Mouse (Mus musculus) MEL (cell line): ENCODE results near the gene Slc7a11. TPM values are rescaled to one million over a fixed set of nuclear protein-coding genes. Genes with fewer than 3 reads are reported as not detected.

ENCODE experiments used
- DNase-seq: peaks from one replicate; pipeline ENCODE4 v3.0.0; 2011; ENCODE audit warnings: low read depth, low spot score
- H3K27ac ChIP-seq: 2 replicates; pipeline ENCODE4 v1.5.1; 2012; ENCODE audit warnings: low read depth, mild to moderate bottlenecking, control low read depth, low read length, moderate library complexity; ENCODE audit not compliant: control insufficient read depth
- H3K27me3 ChIP-seq, 2 experiments: fragments of 150-350 bp in 1 of 2; sonication (generic) in 1 of 2; 2 replicates each; pipeline ENCODE4 v1.6.1; 2012; ENCODE audit warnings: low read length in 2 of 2, mild to moderate bottlenecking in 2 of 2, improper control_type of control experiment in 1 of 2, moderate library complexity in 1 of 2; ENCODE audit not compliant: insufficient read depth in 2 of 2, control insufficient read depth in 1 of 2
- H3K36me3 ChIP-seq, 2 experiments: 2 replicates each; pipeline ENCODE4 v1.6.1; 2012 to 2014; ENCODE audit warnings: low read length in 2 of 2, improper control_type of control experiment in 1 of 2, inconsistent platforms in 1 of 2, mild to moderate bottlenecking in 1 of 2; ENCODE audit not compliant: insufficient read depth in 2 of 2, control insufficient read depth in 1 of 2
- H3K4me1 ChIP-seq, 2 experiments: fragments of 150-350 bp in 1 of 2; sonication (generic) in 1 of 2; 2 replicates each; pipeline ENCODE4 v1.6.1; 2012; ENCODE audit warnings: low read length in 2 of 2, improper control_type of control experiment in 1 of 2, mild to moderate bottlenecking in 1 of 2; ENCODE audit not compliant: insufficient read depth in 2 of 2, control insufficient read depth in 1 of 2
- H3K4me3 ChIP-seq, 2 experiments: fragments of 150-350 bp in 1 of 2; sonication (generic) in 1 of 2; 2 replicates each; pipeline ENCODE4 v1.5.1; 2012; ENCODE audit warnings: low read depth in 2 of 2, low read length in 2 of 2, mild to moderate bottlenecking in 2 of 2, moderate library complexity in 2 of 2, control low read depth in 1 of 2, improper control_type of control experiment in 1 of 2; ENCODE audit not compliant: control insufficient read depth in 1 of 2, insufficient read depth in 1 of 2
- H3K79me2 ChIP-seq: 2 replicates; pipeline ENCODE4 v1.6.1; 2012; ENCODE audit warnings: mild to moderate bottlenecking, low read length, moderate library complexity; ENCODE audit not compliant: control insufficient read depth, poor library complexity, insufficient read depth
- H3K9ac ChIP-seq: 2 replicates; pipeline ENCODE4 v1.6.1; 2012; ENCODE audit warnings: low read depth, mild to moderate bottlenecking, control low read depth, low read length, moderate library complexity; ENCODE audit not compliant: control insufficient read depth, poor library complexity, severe bottlenecking
- H3K9me3 ChIP-seq: fragments of 150-350 bp; sonication (generic); replicated peaks from 2 replicates; pipeline ENCODE4 v1.6.1; 2012; ENCODE audit warnings: mild to moderate bottlenecking, low read length, improper control_type of control experiment, moderate library complexity; ENCODE audit not compliant: insufficient read depth
- BHLHE40 ChIP-seq: IDR thresholded peaks from 2 replicates; pipeline ENCODE4 v1.6.1; 2012; ENCODE audit warnings: low read depth, mild to moderate bottlenecking, inconsistent platforms, low read length, improper control_type of control experiment, borderline replicate concordance
- CHD1 ChIP-seq: IDR thresholded peaks from 2 replicates; pipeline ENCODE4 v1.6.1; 2012; ENCODE audit warnings: low read depth, mild to moderate bottlenecking, inconsistent platforms, low read length, improper control_type of control experiment
- CHD2 ChIP-seq: IDR thresholded peaks from 2 replicates; pipeline ENCODE4 v1.6.1; 2011; ENCODE audit warnings: low read length, improper control_type of control experiment
- CTCF ChIP-seq, 3 experiments: IDR thresholded peaks in 2 of 3; conservative IDR thresholded peaks in 1 of 3; 2 replicates each; pipeline ENCODE4 v1.5.1; 2011 to 2012; ENCODE audit warnings: low read length in 3 of 3, low read depth in 2 of 3, mild to moderate bottlenecking in 2 of 3, improper control_type of control experiment in 1 of 3, inconsistent platforms in 1 of 3, mixed read lengths in 1 of 3, moderate library complexity in 1 of 3; ENCODE audit not compliant: control insufficient read depth in 1 of 3, insufficient read depth in 1 of 3, poor library complexity in 1 of 3, severe bottlenecking in 1 of 3
- E2F4 ChIP-seq: IDR thresholded peaks from 2 replicates; pipeline ENCODE4 v1.6.1; 2011; ENCODE audit warnings: low read depth, low read length, improper control_type of control experiment, borderline replicate concordance
- ELF1 ChIP-seq: IDR thresholded peaks from 2 replicates; pipeline ENCODE4 v1.6.1; 2014; ENCODE audit warnings: low read depth, mild to moderate bottlenecking, inconsistent platforms, low read length, improper control_type of control experiment, moderate library complexity
- EP300 ChIP-seq, 2 experiments: IDR thresholded peaks; 2 replicates each; pipeline ENCODE4 v1.6.1; 2011; ENCODE audit warnings: improper control_type of control experiment in 2 of 2, low read length in 2 of 2, low read depth in 1 of 2, mild to moderate bottlenecking in 1 of 2
- GABPA ChIP-seq: IDR thresholded peaks from 2 replicates; pipeline ENCODE4 v1.6.1; 2012; ENCODE audit warnings: low read depth, mild to moderate bottlenecking, inconsistent platforms, low read length, improper control_type of control experiment, moderate library complexity
- GATA1 ChIP-seq: IDR thresholded peaks from 2 replicates; pipeline ENCODE4 v1.6.1; 2011; ENCODE audit warnings: low read depth, low read length, improper control_type of control experiment
- HCFC1 ChIP-seq: IDR thresholded peaks from 2 replicates; pipeline ENCODE4 v1.6.1; 2012; ENCODE audit warnings: low read depth, mild to moderate bottlenecking, inconsistent platforms, low read length, improper control_type of control experiment, moderate library complexity
- JUND ChIP-seq: IDR thresholded peaks from 2 replicates; pipeline ENCODE4 v1.6.1; 2011; ENCODE audit warnings: low read depth, mild to moderate bottlenecking, improper control_type of control experiment, low read length
- KAT2A ChIP-seq: conservative IDR thresholded peaks from 2 replicates; pipeline ENCODE4 v1.6.1; 2012; ENCODE audit warnings: low read depth, low read length, improper control_type of control experiment, inconsistent platforms
- MAFK ChIP-seq: IDR thresholded peaks from 2 replicates; pipeline ENCODE4 v1.6.1; 2011; ENCODE audit warnings: low read depth, mild to moderate bottlenecking, low read length, improper control_type of control experiment, borderline replicate concordance
- MAX ChIP-seq: IDR thresholded peaks from 2 replicates; pipeline ENCODE4 v1.6.1; 2011; ENCODE audit warnings: low read length, improper control_type of control experiment
- MAZ ChIP-seq: IDR thresholded peaks from 2 replicates; pipeline ENCODE4 v1.6.1; 2012; ENCODE audit warnings: low read depth, mild to moderate bottlenecking, inconsistent platforms, low read length, improper control_type of control experiment
- MEF2A ChIP-seq: IDR thresholded peaks from 2 replicates; pipeline ENCODE4 v1.6.1; 2014; ENCODE audit warnings: low read depth, mild to moderate bottlenecking, inconsistent platforms, low read length, improper control_type of control experiment; ENCODE audit not compliant: poor library complexity, insufficient replicate concordance, severe bottlenecking; ENCODE audit errors: extremely low read depth
- NELFE ChIP-seq: IDR thresholded peaks from 2 replicates; pipeline ENCODE4 v1.6.1; 2011; ENCODE audit warnings: low read depth, low read length, improper control_type of control experiment
- NRF1 ChIP-seq: IDR thresholded peaks from 2 replicates; pipeline ENCODE4 v1.6.1; 2014; ENCODE audit warnings: low read depth, mild to moderate bottlenecking, inconsistent platforms, low read length, improper control_type of control experiment, moderate library complexity; ENCODE audit not compliant: poor library complexity, insufficient read depth, severe bottlenecking
- POLR2A ChIP-seq, 2 experiments: IDR thresholded peaks; 2 replicates each; pipeline ENCODE4 v1.6.1; 2011 to 2012; ENCODE audit warnings: low read length in 2 of 2, mild to moderate bottlenecking in 2 of 2, control low read depth in 1 of 2, improper control_type of control experiment in 1 of 2, low read depth in 1 of 2, moderate library complexity in 1 of 2; ENCODE audit not compliant: control insufficient read depth in 1 of 2, insufficient read depth in 1 of 2, poor library complexity in 1 of 2
- POLR2AphosphoS2 ChIP-seq: IDR thresholded peaks from 2 replicates; pipeline ENCODE4 v1.6.1; 2011; ENCODE audit warnings: low read length, improper control_type of control experiment
- RAD21 ChIP-seq: IDR thresholded peaks from 2 replicates; pipeline ENCODE4 v1.6.1; 2011; ENCODE audit warnings: mild to moderate bottlenecking, low read depth, low read length, improper control_type of control experiment
- RCOR1 ChIP-seq: IDR thresholded peaks from 2 replicates; pipeline ENCODE4 v1.6.1; 2012; ENCODE audit warnings: low read depth, mild to moderate bottlenecking, inconsistent platforms, low read length, improper control_type of control experiment
- SIN3A ChIP-seq: IDR thresholded peaks from 2 replicates; pipeline ENCODE4 v1.6.1; 2012; ENCODE audit warnings: low read length, improper control_type of control experiment, inconsistent platforms
- SMC3 ChIP-seq: IDR thresholded peaks from 2 replicates; pipeline ENCODE4 v1.6.1; 2011; ENCODE audit warnings: low read depth, low read length, improper control_type of control experiment
- TAL1 ChIP-seq: IDR thresholded peaks from 2 replicates; pipeline ENCODE4 v1.6.1; 2012; ENCODE audit warnings: mild to moderate bottlenecking, inconsistent platforms, low read length, moderate library complexity, mixed read lengths
- TBP ChIP-seq: IDR thresholded peaks from 2 replicates; pipeline ENCODE4 v1.8.0; 2011; ENCODE audit warnings: low read depth, low read length, improper control_type of control experiment
- TCF12 ChIP-seq: IDR thresholded peaks from 2 replicates; pipeline ENCODE4 v1.6.1; 2014; ENCODE audit warnings: low read depth, mild to moderate bottlenecking, inconsistent platforms, low read length, improper control_type of control experiment, moderate library complexity
- UBTF ChIP-seq: IDR thresholded peaks from 2 replicates; pipeline ENCODE4 v1.6.1; 2012; ENCODE audit warnings: low read depth, mild to moderate bottlenecking, inconsistent platforms, low read length, improper control_type of control experiment, moderate library complexity, borderline replicate concordance; ENCODE audit not compliant: insufficient read depth
- USF2 ChIP-seq, 2 experiments: IDR thresholded peaks; 2 replicates each; pipeline ENCODE4 v1.6.1; 2011 to 2012; ENCODE audit warnings: improper control_type of control experiment in 2 of 2, low read length in 2 of 2, borderline replicate concordance in 1 of 2, inconsistent platforms in 1 of 2, low read depth in 1 of 2, mild to moderate bottlenecking in 1 of 2; ENCODE audit not compliant: insufficient read depth in 1 of 2
- ZC3H11A ChIP-seq: IDR thresholded peaks from 2 replicates; pipeline ENCODE4 v1.6.1; 2012; ENCODE audit warnings: low read depth, mild to moderate bottlenecking, inconsistent platforms, low read length, improper control_type of control experiment
- ZKSCAN1 ChIP-seq: IDR thresholded peaks from 2 replicates; pipeline ENCODE4 v1.6.1; 2012; ENCODE audit warnings: low read depth, mild to moderate bottlenecking, inconsistent platforms, low read length, improper control_type of control experiment, moderate library complexity
- ZMIZ1 ChIP-seq: IDR thresholded peaks from 2 replicates; pipeline ENCODE4 v1.6.1; 2012; ENCODE audit warnings: low read depth, mild to moderate bottlenecking, inconsistent platforms, low read length, improper control_type of control experiment, moderate library complexity
- ZNF384 ChIP-seq: IDR thresholded peaks from 2 replicates; pipeline ENCODE4 v1.6.1; 2012; ENCODE audit warnings: low read depth, mild to moderate bottlenecking, inconsistent platforms, low read length, improper control_type of control experiment
- polyA plus RNA-seq, 2 experiments: library from polyadenylated mRNA; stranded (reverse) in 1 of 2; unstranded in 1 of 2; fragments of >175 nt in 1 of 2; fragments of >200 nt in 1 of 2; gene quantifications; 2 replicates each; pipeline versions ENCODE4 v1.2.1 to v1.2.4; 2012; ENCODE audit warnings: low replicate concordance in 2 of 2, low read depth in 1 of 2; ENCODE audit not compliant: insufficient read length in 2 of 2, insufficient read depth in 1 of 2, missing spikeins in 1 of 2
- total RNA-seq: library from RNA; depleted of rRNA; stranded (reverse); fragments of 300-350 nt; gene quantifications from 2 replicates; pipeline ENCODE4 v1.2.3, GENCODE M21; 2012

Slc7a11 gene
- total and polyA plus RNA-seq, 3 experiments: 0.69 to 3.3 TPM; not detected in 1

- no peaks in the 10 kb centered on the region for H3K79me2 ChIP-seq
- no peak overlapping the region for H3K9ac ChIP-seq
- DNase-seq: peak; percentile 43
These were observed 366.4 kb downstream of the Slc7a11 start for GRCm38 (mm10) chr3:50076979-50077378.

GRCm38 (mm10) chr3:50063396-50063795 lies 380.0 kb downstream of the Slc7a11 start:
- no peak for TF ChIP-seq MAZ
- no peak for TF ChIP-seq POLR2AphosphoS2
- TF ChIP-seq ZC3H11A: no peak
- TF ChIP-seq BHLHE40: no peak
- no peak for TF ChIP-seq NRF1
- no peak overlapping the region for H3K27ac ChIP-seq
- DNase-seq: no peak
- H3K36me3 ChIP-seq: no peaks in the 10 kb centered on the region
- H3K9ac ChIP-seq: no peak overlapping the region
- no peaks in the 10 kb centered on the region for H3K79me2 ChIP-seq
- no peaks in the 10 kb centered on the region for H3K9me3 ChIP-seq
- H3K4me3 ChIP-seq: no peak overlapping the region
- H3K4me1 ChIP-seq: no peaks in the 10 kb centered on the region
- H3K27me3 ChIP-seq: no peaks in the 10 kb centered on the region

More at GRCm38 (mm10) chr3:50076979-50077378, 366.4 kb downstream of the Slc7a11 start:
- no peaks in the 10 kb centered on the region for H3K9me3 ChIP-seq
- no peak overlapping the region for H3K4me3 ChIP-seq
- no peaks in the 10 kb centered on the region for H3K36me3 ChIP-seq
- no peak for TF ChIP-seq UBTF
- TF ChIP-seq TCF12: no peak
- TF ChIP-seq ZC3H11A: peak; percentile 16; the same call in 1 of the 2 replicates
- no peak for TF ChIP-seq SIN3A
- TF ChIP-seq GATA1: no peak
- peak in 2 of 3 experiments; percentile 30 to 40; a peak in 3 of 6 replicates for TF ChIP-seq CTCF (IDR thresholded peaks at IDR 0.05 in 2 of 3, conservative IDR thresholded peaks at IDR 0.05 in 1 of 3; ENCODE audit: control insufficient read depth in 1 of 3, insufficient read depth in 1 of 3, low read depth in 2 of 3, low read length in 3 of 3, poor library complexity in 1 of 3, severe bottlenecking in 1 of 3)
- no peak for TF ChIP-seq BHLHE40
- TF ChIP-seq HCFC1: no peak
- no peak for TF ChIP-seq CHD1
- TF ChIP-seq ZMIZ1: no peak
- no peak for TF ChIP-seq POLR2A (IDR thresholded peaks at IDR 0.05; ENCODE audit: control insufficient read depth in 1 of 2, insufficient read depth in 1 of 2, low read depth in 1 of 2, low read length in 2 of 2, poor library complexity in 1 of 2)
- no peak for TF ChIP-seq ZKSCAN1
- TF ChIP-seq USF2 (IDR thresholded peaks at IDR 0.05; ENCODE audit: borderline replicate concordance in 1 of 2, insufficient read depth in 1 of 2, low read depth in 1 of 2, low read length in 2 of 2): no peak
- TF ChIP-seq EP300 (IDR thresholded peaks at IDR 0.05; ENCODE audit: low read depth in 1 of 2, low read length in 2 of 2): no peak
- TF ChIP-seq MEF2A: no peak
- TF ChIP-seq CHD2: no peak
- no peak for TF ChIP-seq TAL1
- no peak for TF ChIP-seq E2F4
- TF ChIP-seq NRF1: no peak
- peak; percentile 33 for TF ChIP-seq SMC3
- TF ChIP-seq RAD21: peak; percentile 32
- TF ChIP-seq ELF1: no peak
- no peak for TF ChIP-seq TBP
- TF ChIP-seq KAT2A: no peak
- TF ChIP-seq RCOR1: no peak
- TF ChIP-seq ZNF384: no peak
- TF ChIP-seq NELFE: no peak
- TF ChIP-seq GABPA: no peak
- TF ChIP-seq MAFK: no peak
- TF ChIP-seq JUND: no peak
- TF ChIP-seq MAX: no peak
- TF ChIP-seq MAZ: no peak
- H3K27me3 ChIP-seq: no peaks in the 10 kb centered on the region
- no peak overlapping the region for H3K27ac ChIP-seq
- no peaks in the 10 kb centered on the region for H3K4me1 ChIP-seq
